Mouse (Mus musculus) liver, embryonic 14.5 days (tissue): ENCODE data around the gene Rnf141.

Experiments
- CTCF ChIP-seq: IDR thresholded peaks from 2 replicates; pipeline ENCODE4 v1.5.1; 2016; ENCODE audit warnings: antibody characterized with exemption, low read depth, control low read depth
- EP300 ChIP-seq: IDR thresholded peaks from 2 replicates; pipeline ENCODE4 v1.6.1; 2016; ENCODE audit warnings: antibody characterized with exemption, low read depth

DNA sequence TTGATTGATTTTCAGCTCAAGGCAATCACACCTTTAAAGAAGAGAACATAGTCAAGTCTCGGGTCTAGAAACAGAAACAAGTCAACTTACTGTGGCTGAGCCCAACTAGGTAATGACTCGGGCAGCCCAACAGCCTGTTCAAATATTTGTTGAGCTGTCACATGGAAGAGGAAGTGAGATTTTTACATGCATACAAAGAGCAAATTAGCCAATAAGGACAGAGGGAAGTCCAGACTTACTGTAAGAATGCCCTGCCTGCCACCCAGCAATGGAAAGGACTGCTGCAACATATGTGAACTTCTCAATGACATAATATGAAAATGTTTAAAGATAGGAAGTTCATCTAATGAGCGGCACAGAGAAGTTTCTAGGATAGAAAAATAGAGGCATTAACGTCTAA is 3.9 kb downstream of the Rnf141 start:
- no peak for TF ChIP-seq CTCF
- no peak for TF ChIP-seq EP300
